Mouse (Mus musculus) myocyte (in vitro differentiated cells): ENCODE measurements at regions not wholly inside any gene's neighbourhood (a gene's known extent, or its start where the extent isn't known, plus 50 kb on each side); places are given as distances from the start of the nearest gene placed in this dataset.

Experiments used
- H3K27me3 ChIP-seq: one replicate; pipeline ENCODE4 v1.6.1; 2011; ENCODE audit not compliant: control insufficient read depth, insufficient read depth, insufficient read length
- H3K36me3 ChIP-seq: one replicate; pipeline ENCODE4 v1.6.1; 2011; ENCODE audit not compliant: control insufficient read depth, insufficient read depth
- H3K4me2 ChIP-seq: one replicate; pipeline ENCODE4 v1.6.1; 2011; ENCODE audit warnings: low read depth, control low read depth
- H3K4me3 ChIP-seq: one replicate; pipeline ENCODE4 v1.5.1; 2011; ENCODE audit warnings: mild to moderate bottlenecking, control low read depth, moderate library complexity
- H3K79me2 ChIP-seq: one replicate; pipeline ENCODE4 v1.6.1; 2011; ENCODE audit not compliant: control insufficient read depth, insufficient read depth
- H3ac ChIP-seq: one replicate; pipeline ENCODE4 v1.6.1; 2011; ENCODE audit not compliant: control insufficient read depth, insufficient read length
- CEBPB ChIP-seq: IDR thresholded peaks from 2 replicates; pipeline ENCODE4 v1.6.1; 2011; ENCODE audit warnings: mild to moderate bottlenecking, moderate library complexity; ENCODE audit not compliant: poor library complexity, insufficient read depth, severe bottlenecking
- E2F4 ChIP-seq: IDR thresholded peaks from one replicate; pipeline ENCODE4 v1.6.1; 2011; ENCODE audit warnings: mild to moderate bottlenecking, control low read depth, moderate library complexity; ENCODE audit not compliant: insufficient read depth
- MAX ChIP-seq: IDR thresholded peaks from one replicate; pipeline ENCODE4 v1.6.1; 2011; ENCODE audit warnings: low read depth, mild to moderate bottlenecking, control low read depth
- MYOD1 ChIP-seq, 3 experiments: IDR thresholded peaks; one replicate each; pipeline ENCODE4 v1.6.1; 2011; ENCODE audit warnings: control low read depth in 2 of 3, low read depth in 2 of 3, mild to moderate bottlenecking in 2 of 3, moderate library complexity in 1 of 3; ENCODE audit not compliant: insufficient read length in 2 of 3, control insufficient read depth in 1 of 3
- MYOG ChIP-seq, 3 experiments: IDR thresholded peaks; one replicate each; pipeline ENCODE4 v1.6.1; 2011; ENCODE audit warnings: control low read depth in 2 of 3, low read depth in 2 of 3, mild to moderate bottlenecking in 2 of 3; ENCODE audit not compliant: insufficient read length in 2 of 3, control insufficient read depth in 1 of 3, insufficient read depth in 1 of 3
- POLR2A ChIP-seq: IDR thresholded peaks from one replicate; pipeline ENCODE4 v1.6.1; 2011; ENCODE audit warnings: low read depth, mild to moderate bottlenecking, control low read depth, moderate library complexity; ENCODE audit not compliant: insufficient read length
- POLR2AphosphoS2 ChIP-seq: IDR thresholded peaks from one replicate; pipeline ENCODE4 v1.6.1; 2011; ENCODE audit warnings: low read depth, control low read depth; ENCODE audit not compliant: insufficient read length
- REST ChIP-seq: IDR thresholded peaks from one replicate; pipeline ENCODE4 v1.6.1; 2011; ENCODE audit warnings: mild to moderate bottlenecking, control low read depth, moderate library complexity; ENCODE audit not compliant: insufficient read depth, insufficient read length
- SRF ChIP-seq: IDR thresholded peaks from one replicate; pipeline ENCODE4 v1.6.1; 2011; ENCODE audit warnings: low read depth; ENCODE audit not compliant: control insufficient read depth, insufficient read length
- TCF12 ChIP-seq: IDR thresholded peaks from one replicate; pipeline ENCODE4 v1.6.1; 2011; ENCODE audit warnings: mild to moderate bottlenecking, control low read depth; ENCODE audit not compliant: poor library complexity, insufficient read depth, severe bottlenecking
- TCF3 ChIP-seq: IDR thresholded peaks from one replicate; pipeline ENCODE4 v1.6.1; 2011; ENCODE audit warnings: low read depth, control low read depth; ENCODE audit not compliant: insufficient read length
- USF1 ChIP-seq: IDR thresholded peaks from one replicate; pipeline ENCODE4 v1.6.1; 2011; ENCODE audit warnings: low read depth, mild to moderate bottlenecking, control low read depth, moderate library complexity

GRCm38 (mm10) chr7:83063559-83063958, 196.4 kb downstream of the Mex3b start:
- H3ac ChIP-seq, result no peak overlapping the region
- no peak overlapping the region for H3K4me2 ChIP-seq
- no peaks in the 10 kb centered on the region for H3K79me2 ChIP-seq
- TF ChIP-seq MAX (no peak), TCF3 (no peak), MYOG (IDR thresholded peaks at IDR 0.05; ENCODE audit: control insufficient read depth in 1 of 3, insufficient read depth in 1 of 3, insufficient read length in 2 of 3, low read depth in 2 of 3) (no peak), TCF12 (no peak), POLR2AphosphoS2 (no peak), POLR2A (no peak), SRF (no peak)
- no peaks in the 10 kb centered on the region for H3K27me3 ChIP-seq
- no peaks in the 10 kb centered on the region for H3K36me3 ChIP-seq
- no peak overlapping the region for H3K4me3 ChIP-seq

- no peak overlapping the region for H3ac ChIP-seq
- H3K4me3 ChIP-seq, result no peak overlapping the region
- no peaks in the 10 kb centered on the region for H3K36me3 ChIP-seq
- no peaks in the 10 kb centered on the region for H3K27me3 ChIP-seq
- H3K79me2 ChIP-seq, result no peaks in the 10 kb centered on the region
- no peak overlapping the region for H3K4me2 ChIP-seq
- TF ChIP-seq SRF, result no peak
- no peak for TF ChIP-seq TCF12
Observed at GRCm38 (mm10) chr7:83065341-83065740, 198.2 kb downstream of the Mex3b start.

DNA sequence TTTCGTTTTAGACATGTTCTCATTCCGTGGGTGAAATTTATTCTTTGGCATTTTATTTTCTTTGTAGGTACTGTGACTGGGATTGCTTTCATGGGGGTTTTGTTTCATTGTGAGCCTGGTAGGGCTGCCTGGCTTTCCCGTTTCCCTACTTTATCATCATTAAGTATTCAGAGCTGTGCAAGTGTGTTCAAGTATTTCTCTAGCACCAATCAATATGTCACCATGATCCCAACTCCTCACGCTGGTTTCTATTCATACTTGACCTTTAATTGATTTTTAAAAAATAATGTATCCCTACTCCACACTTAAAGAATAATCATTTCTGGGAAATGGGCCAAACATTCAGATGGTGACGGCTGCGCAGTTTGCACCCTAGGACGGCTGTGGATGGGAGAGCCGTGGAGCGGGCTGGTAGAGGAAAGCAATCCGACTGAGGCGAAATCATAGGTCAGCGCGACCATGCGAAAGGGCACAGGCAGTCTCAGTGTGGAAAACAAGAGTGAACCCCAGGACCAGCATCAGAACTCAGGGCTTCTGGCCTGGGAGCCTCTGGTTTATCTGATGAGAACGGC, 207.4 kb downstream of the Mex3b start:
- TF ChIP-seq CEBPB, result no peak
- TF ChIP-seq MAX, result no peak
- no peak for TF ChIP-seq MYOG (IDR thresholded peaks at IDR 0.05; ENCODE audit: control insufficient read depth in 1 of 3, insufficient read depth in 1 of 3, insufficient read length in 2 of 3, low read depth in 2 of 3)
- TF ChIP-seq USF1, result no peak
- no peak for TF ChIP-seq E2F4
- TF ChIP-seq TCF3, result no peak
- no peak for TF ChIP-seq SRF
- TF ChIP-seq TCF12, result no peak
- TF ChIP-seq MYOD1 (IDR thresholded peaks at IDR 0.05; ENCODE audit: control insufficient read depth in 1 of 3, insufficient read length in 2 of 3, low read depth in 2 of 3), result no peak
- TF ChIP-seq POLR2AphosphoS2, result no peak
- TF ChIP-seq REST, result no peak
- TF ChIP-seq POLR2A, result no peak
- H3K36me3 ChIP-seq, result no peaks in the 10 kb centered on the region
- H3K4me3 ChIP-seq, result no peak overlapping the region
- no peaks in the 10 kb centered on the region for H3K79me2 ChIP-seq
- H3K27me3 ChIP-seq, result no peaks in the 10 kb centered on the region
- H3ac ChIP-seq, result no peak overlapping the region
- peak overlapping the region; percentile 44 for H3K4me2 ChIP-seq

GRCm38 (mm10) chr7:83075159-83075952, 208.2 kb downstream of the Mex3b start:
- Histone ChIP-seq H3K79me2 (no peaks in the 10 kb centered on the region), H3K4me2 (peak overlapping the region; percentile 44), H3K4me3 (no peak overlapping the region), H3K36me3 (no peaks in the 10 kb centered on the region), H3K27me3 (no peaks in the 10 kb centered on the region), H3ac (no peak overlapping the region)
- TF ChIP-seq MAX, result no peak
- TF ChIP-seq CEBPB, result 0 out of 2 replicates have a peak, but pooled peaks have one; percentile 28
- TF ChIP-seq MYOG (IDR thresholded peaks at IDR 0.05; ENCODE audit: control insufficient read depth in 1 of 3, insufficient read depth in 1 of 3, insufficient read length in 2 of 3, low read depth in 2 of 3), result peak; percentile 82 to 96 (median 96)
- peak; percentile 83 for TF ChIP-seq TCF3
- TF ChIP-seq TCF12, result peak; percentile 81
- no peak for TF ChIP-seq REST
- TF ChIP-seq MYOD1 (IDR thresholded peaks at IDR 0.05; ENCODE audit: control insufficient read depth in 1 of 3, insufficient read length in 2 of 3, low read depth in 2 of 3), result peak; percentile 41 to 96 (median 96)

- Histone ChIP-seq H3K27me3 (no peaks in the 10 kb centered on the region), H3K79me2 (no peaks in the 10 kb centered on the region), H3K4me3 (no peak overlapping the region), H3ac (no peak overlapping the region), H3K36me3 (no peaks in the 10 kb centered on the region), H3K4me2 (no peak overlapping the region)
- TF ChIP-seq MAX, result no peak
- TF ChIP-seq POLR2A, result no peak
- no peak for TF ChIP-seq CEBPB
- no peak for TF ChIP-seq MYOG (IDR thresholded peaks at IDR 0.05; ENCODE audit: control insufficient read depth in 1 of 3, insufficient read depth in 1 of 3, insufficient read length in 2 of 3, low read depth in 2 of 3)
- TF ChIP-seq REST, result no peak
- no peak for TF ChIP-seq TCF3
- no peak for TF ChIP-seq MYOD1 (IDR thresholded peaks at IDR 0.05; ENCODE audit: control insufficient read depth in 1 of 3, insufficient read length in 2 of 3, low read depth in 2 of 3)
- no peak for TF ChIP-seq TCF12
Observed at GRCm38 (mm10) chr7:83077035-83077918, 210.1 kb downstream of the Mex3b start.
